Mouse (Mus musculus) kidney, postnatal 0 days (tissue): ENCODE results near the gene Neurl2. TPM values are rescaled to one million over a fixed set of nuclear protein-coding genes. Genes with fewer than 3 reads are reported as not detected.

Experiments used
- ATAC-seq: fragments of 200-750 bp; cut with Nextera tagmentation; replicated peaks from 2 replicates; pipeline ENCODE4 v1.8.0; 2017; ENCODE audit warnings: low read depth, moderate number of reproducible peaks, moderate TSS enrichment, moderate library complexity; ENCODE audit not compliant: low FRiP score
- DNase-seq: peaks from one replicate; pipeline ENCODE4 v3.0.0-alpha.2; 2016; ENCODE audit warnings: low spot score
- H3K27ac ChIP-seq: fragments of 300-500 bp; sonication (generic); 2 replicates; pipeline ENCODE4 v1.5.1; 2014; ENCODE audit warnings: mild to moderate bottlenecking
- H3K27me3 ChIP-seq: fragments of 300-500 bp; sonication (generic); 2 replicates; pipeline ENCODE4 v1.6.1; 2014; ENCODE audit warnings: low read length, mixed read lengths; ENCODE audit not compliant: insufficient read depth
- H3K36me3 ChIP-seq: fragments of 300-500 bp; sonication (generic); 2 replicates; pipeline ENCODE4 v1.6.1; 2014; ENCODE audit warnings: low read length, mixed read lengths; ENCODE audit not compliant: insufficient read depth
- H3K4me1 ChIP-seq: fragments of 300-500 bp; sonication (generic); replicated peaks from 2 replicates; pipeline ENCODE4 v1.6.1; 2014; ENCODE audit warnings: antibody characterized with exemption, low read length, mixed read lengths; ENCODE audit not compliant: insufficient read depth
- H3K4me2 ChIP-seq: fragments of 300-500 bp; sonication (generic); 2 replicates; pipeline ENCODE4 v1.6.1; 2014; ENCODE audit warnings: mild to moderate bottlenecking, low read length, moderate library complexity, mixed read lengths
- H3K4me3 ChIP-seq: fragments of 300-500 bp; sonication (generic); replicated peaks from 2 replicates; pipeline ENCODE4 v1.5.1; 2014; ENCODE audit warnings: low read depth, low read length
- H3K9ac ChIP-seq: fragments of 300-500 bp; sonication (generic); 2 replicates; pipeline ENCODE4 v1.6.1; 2014; ENCODE audit warnings: low read depth, low read length
- H3K9me3 ChIP-seq: fragments of 300-500 bp; sonication (generic); replicated peaks from 2 replicates; pipeline ENCODE4 v1.6.1; 2016; ENCODE audit warnings: low read length, inconsistent platforms, mixed read lengths
- CTCF ChIP-seq: IDR thresholded peaks from 2 replicates; pipeline ENCODE4 v1.5.1; 2016; ENCODE audit warnings: antibody characterized with exemption, low read depth, mild to moderate bottlenecking, moderate library complexity
- WGBS: fragments of 180-500 bp; shearing (Covaris S2); extraction: QIAGEN DNeasy Blood & Tissue Kit; methylation state at CpG from one replicate; pipeline ENCODE4 v1.1.7; 2014; 5-methylcytosine and 5-hydroxymethylcytosine counted together
- polyA plus RNA-seq: library from polyadenylated mRNA; unstranded; fragments of >200 nt; fragmentation: Nextera tagmentation; extraction: Ambion mirVana; gene quantifications from 2 replicates; pipeline ENCODE4 v1.2.1, GENCODE M21; 2015

Gene Neurl2
- polyA plus RNA-seq, 1 experiment from 2014 or later, result 9.4 TPM

DNA sequence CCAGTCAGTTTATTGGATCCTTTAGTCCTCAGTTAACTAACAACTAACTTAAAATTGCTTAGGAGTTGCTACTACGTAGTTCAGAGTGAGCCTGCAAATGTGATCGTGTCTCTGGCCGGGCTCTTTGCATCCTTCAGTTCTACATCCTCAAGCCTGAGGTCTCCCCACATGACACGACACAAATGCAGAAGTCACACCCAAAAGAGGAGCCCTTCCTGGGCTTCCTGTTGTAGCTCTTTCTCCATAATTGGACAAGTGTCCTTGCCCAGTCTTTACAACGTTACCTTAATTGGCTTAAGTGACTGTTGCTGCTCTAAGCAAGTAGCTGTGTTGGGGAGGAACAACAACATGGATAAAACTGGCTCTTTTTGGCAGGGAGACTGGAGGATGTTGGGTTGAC lies 17.9 kb downstream of the Neurl2 start:
- no peak for DNase-seq
- Histone ChIP-seq H3K27me3 (no peaks in the 10 kb centered on the region), H3K4me3 (no peak overlapping the region), H3K4me2 (no peak overlapping the region), H3K4me1 (no peaks in the 10 kb centered on the region), H3K27ac (no peak overlapping the region), H3K9me3 (no peaks in the 10 kb centered on the region), H3K36me3 (0 out of 2 replicates have a peak, but pooled peaks cover 4% of the 10 kb centered on the region), H3K9ac (no peak overlapping the region)
- WGBS, result 94% methylated on average over 5 of the region's 5 CpGs
- ATAC-seq, result no peak
- TF ChIP-seq CTCF, result no peak

GRCm38 (mm10) chr2:164813557-164813956 lies 19.7 kb downstream of the Neurl2 start:
- H3K9ac ChIP-seq, result no peak overlapping the region
- H3K4me1 ChIP-seq, result no peaks in the 10 kb centered on the region
- TF ChIP-seq CTCF, result no peak
- H3K9me3 ChIP-seq, result no peaks in the 10 kb centered on the region
- no peak overlapping the region for H3K27ac ChIP-seq
- DNase-seq (no peak), ATAC-seq (no peak)
- H3K4me3 ChIP-seq, result no peak overlapping the region
- H3K36me3 ChIP-seq, result no peaks in the 10 kb centered on the region
- no peaks in the 10 kb centered on the region for H3K27me3 ChIP-seq
- WGBS, result 48% methylated on average over 2 of the region's 2 CpGs
- H3K4me2 ChIP-seq, result no peak overlapping the region

DNA sequence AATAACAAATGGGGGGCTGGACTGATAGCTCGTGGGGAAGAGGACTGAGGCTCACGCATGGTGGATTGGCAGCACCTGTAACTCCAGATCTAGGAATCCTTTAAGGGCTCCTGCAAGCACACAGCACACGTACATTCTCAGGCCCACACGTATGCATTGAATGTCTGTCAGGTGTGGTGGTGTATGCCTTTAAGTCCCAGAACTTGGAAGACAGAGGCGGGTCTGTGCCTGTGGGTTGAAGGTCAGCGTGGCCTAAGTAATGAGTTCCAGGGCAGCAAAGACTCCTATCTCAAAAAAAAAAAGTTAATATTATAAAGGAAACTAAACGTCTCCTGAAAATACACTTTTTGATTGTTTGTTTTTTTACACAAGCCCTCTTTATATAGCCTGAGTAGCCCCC lies 26.6 kb downstream of the Neurl2 start:
- no peaks in the 10 kb centered on the region for H3K9me3 ChIP-seq
- 0 out of 2 replicates have a peak, but pooled peaks cover 5% of the 10 kb centered on the region for H3K36me3 ChIP-seq
- TF ChIP-seq CTCF, result no peak
- 75% methylated on average over 7 of the region's 7 CpGs for WGBS
- no peak overlapping the region for H3K27ac ChIP-seq
- H3K4me3 ChIP-seq, result no peak overlapping the region
- H3K4me2 ChIP-seq, result no peak overlapping the region
- H3K4me1 ChIP-seq, result 0 out of 2 replicates have a peak, but pooled peaks cover 19% of the 10 kb centered on the region
- H3K9ac ChIP-seq, result no peak overlapping the region
- no peak for ATAC-seq
- DNase-seq, result no peak
- no peaks in the 10 kb centered on the region for H3K27me3 ChIP-seq

- peak overlapping the region; percentile 76 for H3K27ac ChIP-seq
- H3K4me2 ChIP-seq, result peak overlapping the region; percentile 76
- H3K36me3 ChIP-seq, result 0 out of 2 replicates have a peak, but pooled peaks cover 5% of the 10 kb centered on the region
- DNase-seq (peak; percentile 24), ATAC-seq (peak; percentile 56)
- 0 out of 2 replicates have a peak, but pooled peaks cover 19% of the 10 kb centered on the region for H3K4me1 ChIP-seq
- no peaks in the 10 kb centered on the region for H3K9me3 ChIP-seq
- no peak for TF ChIP-seq CTCF
- H3K27me3 ChIP-seq, result no peaks in the 10 kb centered on the region
- WGBS, result 1% methylated on average over 21 of the region's 21 CpGs
- H3K4me3 ChIP-seq, result peak overlapping the region; percentile 76
- H3K9ac ChIP-seq, result peak overlapping the region; percentile 59
Observed at GRCm38 (mm10) chr2:164805332-164805718, 27.9 kb downstream of the Neurl2 start.

GRCm38 (mm10) chr2:164804533-164805331 lies 28.5 kb downstream of the Neurl2 start, which contains the start of the genes Acot8 and Zswim3:
Gene Acot8, minus strand, starts transcription at chr2:164804882.
Gene Zswim3, plus strand, starts transcription at chr2:164805098.
- under 1% methylated on average over 47 of the region's 47 CpGs for WGBS

GRCm38 (mm10) chr2:164803921-164804313 lies 29.3 kb downstream of the Neurl2 start:
- TF ChIP-seq CTCF, result no peak
- Histone ChIP-seq H3K4me3 (peak overlapping the region; percentile 76), H3K9me3 (no peaks in the 10 kb centered on the region), H3K4me1 (0 out of 2 replicates have a peak, but pooled peaks cover 19% of the 10 kb centered on the region), H3K27ac (no peak overlapping the region), H3K27me3 (no peaks in the 10 kb centered on the region), H3K9ac (peak overlapping the region; percentile 77), H3K4me2 (peak overlapping the region; percentile 62), H3K36me3 (peaks cover 7% of the 10 kb centered on the region; the same call in 1 of the 2 replicates)
- 58% methylated on average over 1 of the region's 1 CpGs for WGBS
- no peak for DNase-seq
- ATAC-seq, result no peak

More at GRCm38 (mm10) chr2:164804533-164805331, 28.5 kb downstream of the Neurl2 start, which contains the start of the genes Acot8 and Zswim3:
- peak within 1 kb of the TSS; percentile 77 for H3K9ac ChIP-seq
- H3K27me3 ChIP-seq, result no peaks in the 10 kb centered on the region
- 0 out of 2 replicates have a peak, but pooled peaks cover 19% of the 10 kb centered on the region for H3K4me1 ChIP-seq
- H3K27ac ChIP-seq, result peak within 1 kb of the TSS; percentile 87
- DNase-seq, result peak; percentile 99
- no peak for TF ChIP-seq CTCF
- ATAC-seq, result peak; percentile 95
- H3K4me3 ChIP-seq, result peak within 1 kb of the TSS; percentile 76
- H3K9me3 ChIP-seq, result no peaks in the 10 kb centered on the region
- peak within 1 kb of the TSS; percentile 76 for H3K4me2 ChIP-seq
- H3K36me3 ChIP-seq, result peaks cover 7% of the 10 kb centered on the region; the same call in 1 of the 2 replicates
